Mouse (Mus musculus): ENCODE data around the gene Them7.
A peak's percentile ranks its signal among the peaks of the same experiment; 100 is the strongest.

Them7 gene

GRCm38 (mm10) chr2:105311414-105311813 is 87.3 kb downstream of the Them7 start:
- DNase-seq (ENCODE audit: low read depth, low spot score) = no peak

- no peak for DNase-seq (ENCODE audit: low read depth, low spot score)
Measured at GRCm38 (mm10) chr2:105311991-105312390, 87.9 kb downstream of the Them7 start.

- no peak for DNase-seq (ENCODE audit: low read depth, low spot score)
Measured at GRCm38 (mm10) chr2:105313077-105313476, 89.0 kb downstream of the Them7 start.

- DNase-seq (ENCODE audit: low read depth, low spot score) = no peak
Measured at GRCm38 (mm10) chr2:105317556-105318184, 93.5 kb downstream of the Them7 start.

- no peak for DNase-seq (ENCODE audit: low read depth, low spot score)
Measured at GRCm38 (mm10) chr2:105326067-105326466, 101.9 kb downstream of the Them7 start.

GRCm38 (mm10) chr2:105330024-105330423 is 105.9 kb downstream of the Them7 start:
- DNase-seq (ENCODE audit: low read depth, low spot score) = no peak

- no peak for DNase-seq (ENCODE audit: low read depth, low spot score)
Measured at GRCm38 (mm10) chr2:105333107-105333506, 109.0 kb downstream of the Them7 start.

- DNase-seq (ENCODE audit: low read depth, low spot score) = peak; percentile 56
Measured at GRCm38 (mm10) chr2:105333976-105334713, 110.0 kb downstream of the Them7 start.

GRCm38 (mm10) chr2:105335661-105336060 is 111.5 kb downstream of the Them7 start:
- DNase-seq (ENCODE audit: low read depth, low spot score) = no peak

GRCm38 (mm10) chr2:105336314-105337027 is 112.4 kb downstream of the Them7 start:
- DNase-seq (ENCODE audit: low read depth, low spot score) = no peak

GRCm38 (mm10) chr2:105337171-105337875 is 113.2 kb downstream of the Them7 start:
- DNase-seq (ENCODE audit: low read depth, low spot score) = no peak

GRCm38 (mm10) chr2:105339993-105340392 is 115.9 kb downstream of the Them7 start:
- no peak for DNase-seq (ENCODE audit: low read depth, low spot score)

GRCm38 (mm10) chr2:105348886-105349285 is 124.8 kb downstream of the Them7 start:
- DNase-seq (ENCODE audit: low read depth, low spot score) = no peak

- no peak for DNase-seq (ENCODE audit: low read depth, low spot score)
Measured at GRCm38 (mm10) chr2:105356791-105357190, 132.7 kb downstream of the Them7 start.

- no peak for DNase-seq (ENCODE audit: low read depth, low spot score)
Measured at GRCm38 (mm10) chr2:105358040-105358439, 133.9 kb downstream of the Them7 start.

GRCm38 (mm10) chr2:105367623-105368022 is 143.5 kb downstream of the Them7 start:
- DNase-seq (ENCODE audit: low read depth, low spot score) = no peak

- DNase-seq (ENCODE audit: low read depth, low spot score) = no peak
Measured at GRCm38 (mm10) chr2:105370240-105370639, 146.1 kb downstream of the Them7 start.

- DNase-seq (ENCODE audit: low read depth, low spot score) = no peak
Measured at GRCm38 (mm10) chr2:105370698-105371097, 146.6 kb downstream of the Them7 start.

- no peak for DNase-seq (ENCODE audit: low read depth, low spot score)
Measured at GRCm38 (mm10) chr2:105372156-105372555, 148.0 kb downstream of the Them7 start.

- no peak for DNase-seq (ENCODE audit: low read depth, low spot score)
Measured at GRCm38 (mm10) chr2:105372727-105373126, 148.6 kb downstream of the Them7 start.

GRCm38 (mm10) chr2:105373658-105374057 is 149.5 kb downstream of the Them7 start:
- no peak for DNase-seq (ENCODE audit: low read depth, low spot score)

GRCm38 (mm10) chr2:105375261-105375660 is 151.1 kb downstream of the Them7 start:
- no peak for DNase-seq (ENCODE audit: low read depth, low spot score)

Measured in retina, adult 2 months (tissue).